Mouse (Mus musculus): ENCODE results near the gene Galk1.

- TF ChIP-seq CTCF (IDR thresholded peaks at IDR 0.05; ENCODE audit: borderline replicate concordance, insufficient read depth, low read length) (no peak), POLR2A (IDR thresholded peaks at IDR 0.05; ENCODE audit: low read depth, low read length) (no peak)
Measured at GRCm38 (mm10) chr11:115974309-115975082, 38.0 kb downstream of the Galk1 start, which contains the start of gene Itgb4.
